Mouse (Mus musculus): ENCODE measurements around the gene Itpr1.

DNA sequence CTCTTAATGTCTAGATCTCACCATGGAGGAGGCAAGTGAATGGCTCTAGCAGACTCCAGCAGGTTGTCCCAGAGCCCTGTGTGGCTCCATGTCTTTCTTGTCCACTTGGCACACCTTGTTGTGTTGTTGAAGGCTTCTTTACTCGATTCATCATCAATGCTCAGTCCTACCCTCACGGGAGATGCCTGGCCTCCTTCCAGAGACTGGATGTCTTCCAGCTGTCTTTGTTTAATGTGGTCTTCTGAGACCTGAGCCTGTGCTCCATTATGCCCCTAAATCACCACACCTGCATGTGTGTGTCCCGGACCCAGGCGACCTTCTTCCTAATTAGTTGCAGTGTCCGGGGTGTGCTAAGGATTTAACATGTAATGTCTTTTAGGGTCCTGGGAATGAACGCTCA, 254.7 kb downstream of the Itpr1 start:
- no peak for TF ChIP-seq CTCF (IDR thresholded peaks at IDR 0.05; ENCODE audit: extremely low read depth, insufficient read length, insufficient replicate concordance, low read depth, low read length)
- no peak for TF ChIP-seq POLR2A (IDR thresholded peaks at IDR 0.05; ENCODE audit: low read depth, low read length)
